Mouse (Mus musculus) liver, adult 2 months (tissue): ENCODE measurements around the gene Daam2. TPM values are rescaled to one million over a fixed set of nuclear protein-coding genes. Genes with fewer than 3 reads are reported as not detected.
A peak's percentile ranks its signal among the peaks of the same experiment; 100 is the strongest.

Experiments used
- DNase-seq: peaks from one replicate; pipeline ENCODE4 v3.0.0-alpha.2; 2011; ENCODE audit warnings: low read depth, low spot score; ENCODE audit errors: extremely low read depth
- H3K27ac ChIP-seq: fragments of 200-500 bp; replicated peaks from 2 replicates; pipeline ENCODE4 v1.5.1; 2012; ENCODE audit warnings: low read depth, mild to moderate bottlenecking, control low read depth, inconsistent platforms, low read length; ENCODE audit not compliant: insufficient read depth
- H3K27me3 ChIP-seq: fragments of 200-500 bp; 2 replicates; pipeline ENCODE4 v1.6.1; 2012; ENCODE audit warnings: mild to moderate bottlenecking, moderate library complexity, low read length, inconsistent platforms; ENCODE audit not compliant: control insufficient read depth, insufficient read depth
- H3K36me3 ChIP-seq: fragments of 200-500 bp; 2 replicates; pipeline ENCODE4 v1.6.1; 2012; ENCODE audit warnings: low read length, inconsistent platforms; ENCODE audit not compliant: control insufficient read depth, insufficient read depth
- H3K4me1 ChIP-seq: fragments of 200-500 bp; 2 replicates; pipeline ENCODE4 v1.6.1; 2011; ENCODE audit warnings: low read length; ENCODE audit not compliant: control insufficient read depth, insufficient read depth
- H3K4me3 ChIP-seq: fragments of 200-500 bp; 2 replicates; pipeline ENCODE4 v1.5.1; 2011; ENCODE audit warnings: low read depth, mild to moderate bottlenecking, control low read depth, low read length, moderate library complexity; ENCODE audit not compliant: insufficient read depth
- H3K79me2 ChIP-seq: fragments of 200-500 bp; 2 replicates; pipeline ENCODE4 v1.6.1; 2012; ENCODE audit warnings: inconsistent platforms, mild to moderate bottlenecking, low read length, moderate library complexity; ENCODE audit not compliant: control insufficient read depth, insufficient read depth
- H3K9ac ChIP-seq: fragments of 200-500 bp; 2 replicates; pipeline ENCODE4 v1.6.1; 2012; ENCODE audit warnings: low read depth, mild to moderate bottlenecking, control low read depth, inconsistent platforms, low read length
- CTCF ChIP-seq: fragments of 200-500 bp; IDR thresholded peaks from 2 replicates; pipeline ENCODE4 v1.5.1; 2011; ENCODE audit warnings: low read depth, low read length, control low read depth
- POLR2A ChIP-seq: fragments of 200-500 bp; IDR thresholded peaks from 2 replicates; pipeline ENCODE4 v1.6.1; 2011; ENCODE audit warnings: low read length, control low read depth; ENCODE audit not compliant: insufficient read depth; ENCODE audit errors: extremely low read depth
- WGBS: fragments of 180-500 bp; shearing (Covaris S2); methylation state at CpG from one replicate; pipeline ENCODE4 v1.1.7; 2018; 5-methylcytosine and 5-hydroxymethylcytosine counted together
- polyA plus RNA-seq: library from polyadenylated mRNA; depleted of rRNA; stranded (reverse); fragments of >200 nt; gene quantifications from 2 replicates; pipeline ENCODE4 v1.2.3, GENCODE M21; 2012
- total RNA-seq: library from RNA; depleted of rRNA; stranded (reverse); fragments of >200 nt; gene quantifications from 2 replicates; pipeline ENCODE4 v1.2.3, GENCODE M21; 2014

Daam2 gene
- total and polyA plus RNA-seq, 2 experiments: 1.0 to 1.4 TPM

DNA sequence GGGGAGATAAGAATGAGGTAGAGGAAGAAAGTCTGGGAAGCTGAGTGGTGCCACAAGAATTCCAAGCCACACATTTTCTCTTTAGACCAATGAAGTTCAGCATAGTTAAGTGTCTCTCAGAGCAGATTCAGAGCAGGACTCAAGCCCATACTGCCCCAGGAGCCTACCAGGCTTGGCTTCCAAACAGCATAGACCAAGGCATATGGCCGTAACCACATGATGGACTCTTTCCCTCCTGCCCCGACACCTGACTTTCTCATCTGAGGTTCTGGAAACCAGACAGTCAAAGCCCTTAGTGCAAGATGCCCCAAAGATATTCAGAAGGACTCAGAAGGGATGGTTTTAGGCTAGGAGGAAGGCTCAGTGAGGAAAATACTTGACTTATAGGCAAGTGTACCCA lies 19.6 kb downstream of the Daam2 start:
- TF ChIP-seq CTCF (no peak), POLR2A (no peak)
- H3K4me3 ChIP-seq: no peak overlapping the region
- H3K27me3 ChIP-seq: no peaks in the 10 kb centered on the region
- H3K4me1 ChIP-seq: no peaks in the 10 kb centered on the region
- H3K27ac ChIP-seq: no peak overlapping the region
- 88% methylated on average over 2 of the region's 2 CpGs for WGBS
- DNase-seq: no peak
- 0 out of 2 replicates have a peak, but pooled peaks cover 3% of the 10 kb centered on the region for H3K79me2 ChIP-seq
- no peak overlapping the region for H3K9ac ChIP-seq
- H3K36me3 ChIP-seq: no peaks in the 10 kb centered on the region

DNA sequence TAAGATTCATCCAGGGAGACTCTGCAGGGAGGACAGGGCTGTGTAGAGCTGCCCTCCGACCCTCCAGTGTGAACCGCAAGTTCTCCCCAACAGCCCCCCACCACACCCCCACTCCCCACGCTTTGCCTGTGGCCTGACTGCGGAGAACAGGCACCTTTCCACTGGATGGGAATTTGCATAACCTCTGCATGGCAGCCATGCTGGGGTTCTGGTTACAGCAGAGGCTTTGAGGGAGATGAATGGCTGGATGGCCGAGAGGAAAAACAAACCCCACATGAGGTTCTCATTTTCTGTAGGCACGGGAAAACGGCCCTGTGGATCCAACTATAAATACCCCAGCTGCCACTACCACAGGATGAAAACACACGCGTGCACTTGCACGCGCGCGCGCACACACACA lies 23.4 kb downstream of the Daam2 start:
- Histone ChIP-seq H3K4me3 (no peak overlapping the region), H3K9ac (no peak overlapping the region), H3K27me3 (no peaks in the 10 kb centered on the region), H3K4me1 (no peaks in the 10 kb centered on the region), H3K79me2 (0 out of 2 replicates have a peak, but pooled peaks cover 3% of the 10 kb centered on the region), H3K27ac (no peak overlapping the region), H3K36me3 (no peaks in the 10 kb centered on the region)
- no peak for TF ChIP-seq POLR2A
- TF ChIP-seq CTCF: no peak
- no peak for DNase-seq
- 88% methylated on average over 14 of the region's 14 CpGs for WGBS

DNA sequence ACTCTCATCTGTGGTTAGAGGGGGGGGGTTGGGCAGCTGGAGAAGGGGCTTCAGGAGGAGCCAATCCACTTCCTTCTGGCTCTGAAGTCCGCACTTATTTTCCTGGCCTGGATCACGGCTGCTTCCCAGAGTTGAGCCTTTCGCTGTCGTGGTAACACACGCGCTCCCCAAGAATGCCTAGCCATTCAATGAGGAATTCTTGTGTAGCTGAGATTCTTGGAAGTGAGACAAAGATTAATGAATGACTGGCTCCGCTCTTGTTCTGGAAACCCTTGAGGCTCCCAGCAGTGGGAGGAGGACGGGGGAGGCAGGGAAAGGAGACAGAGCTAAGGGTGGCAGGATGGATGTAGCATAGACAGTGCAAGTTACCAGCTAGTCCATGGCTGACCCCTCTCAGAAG lies 24.9 kb downstream of the Daam2 start:
- Histone ChIP-seq H3K36me3 (no peaks in the 10 kb centered on the region), H3K9ac (no peak overlapping the region), H3K4me3 (no peak overlapping the region), H3K27me3 (no peaks in the 10 kb centered on the region), H3K4me1 (no peaks in the 10 kb centered on the region), H3K27ac (no peak overlapping the region), H3K79me2 (0 out of 2 replicates have a peak, but pooled peaks cover 3% of the 10 kb centered on the region)
- TF ChIP-seq POLR2A (no peak), CTCF (no peak)
- WGBS: 58% methylated on average over 8 of the region's 8 CpGs
- DNase-seq: peak; percentile 22

DNA sequence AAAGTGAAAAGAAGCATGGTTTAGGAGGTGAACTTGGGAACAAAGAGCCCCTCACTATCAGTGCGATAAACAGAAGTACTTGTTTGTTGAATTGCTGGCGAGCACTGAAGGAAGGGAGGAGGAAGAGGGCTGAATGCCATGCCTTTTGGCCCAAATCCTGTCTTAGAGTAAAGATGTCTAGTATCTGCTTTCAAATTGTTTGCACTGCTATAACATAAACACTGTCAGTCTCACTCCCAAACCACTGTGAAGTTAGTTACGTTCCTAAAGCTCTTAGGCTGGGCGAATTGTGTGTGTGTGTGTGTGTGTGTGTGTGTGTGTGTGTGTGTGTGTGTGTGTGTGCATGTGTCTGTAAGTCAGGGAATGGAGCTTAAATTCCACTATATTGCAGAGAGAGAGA lies 28.6 kb downstream of the Daam2 start:
- H3K4me3 ChIP-seq: no peak overlapping the region
- DNase-seq: peak; percentile 19
- TF ChIP-seq POLR2A (no peak), CTCF (no peak)
- 51% methylated on average over 4 of the region's 4 CpGs for WGBS
- H3K27ac ChIP-seq: no peak overlapping the region
- no peaks in the 10 kb centered on the region for H3K36me3 ChIP-seq
- H3K9ac ChIP-seq: no peak overlapping the region
- H3K79me2 ChIP-seq: no peaks in the 10 kb centered on the region
- no peaks in the 10 kb centered on the region for H3K27me3 ChIP-seq
- no peaks in the 10 kb centered on the region for H3K4me1 ChIP-seq

DNA sequence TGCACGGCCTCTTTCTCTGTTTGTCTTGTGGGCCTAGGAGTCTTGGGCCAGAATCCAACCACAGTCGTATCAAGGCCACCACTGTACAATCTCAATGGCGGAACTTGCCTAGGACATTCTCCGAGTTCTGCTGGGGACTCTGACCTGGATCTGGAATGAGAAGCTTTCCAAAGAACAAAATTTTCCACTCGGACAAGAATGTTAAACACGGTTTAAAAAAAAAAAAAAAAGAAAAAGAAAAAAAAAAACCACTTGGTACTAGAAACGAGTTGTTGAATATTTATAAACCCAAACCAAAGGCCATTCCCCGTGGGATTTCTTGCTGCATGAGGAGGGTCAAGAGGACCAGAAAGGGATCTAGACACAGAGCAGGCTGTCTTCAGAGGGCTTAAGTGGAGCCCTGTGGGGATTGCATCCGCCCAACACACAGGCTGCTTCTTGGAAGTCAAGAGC lies 29.9 kb downstream of the Daam2 start:
- TF ChIP-seq POLR2A (no peak), CTCF (no peak)
- H3K36me3 ChIP-seq: no peaks in the 10 kb centered on the region
- no peak overlapping the region for H3K4me3 ChIP-seq
- H3K9ac ChIP-seq: no peak overlapping the region
- peak; percentile 48 for DNase-seq
- H3K27me3 ChIP-seq: no peaks in the 10 kb centered on the region
- no peaks in the 10 kb centered on the region for H3K4me1 ChIP-seq
- H3K27ac ChIP-seq: no peak overlapping the region
- H3K79me2 ChIP-seq: no peaks in the 10 kb centered on the region
- 55% methylated on average over 9 of the region's 9 CpGs for WGBS

DNA sequence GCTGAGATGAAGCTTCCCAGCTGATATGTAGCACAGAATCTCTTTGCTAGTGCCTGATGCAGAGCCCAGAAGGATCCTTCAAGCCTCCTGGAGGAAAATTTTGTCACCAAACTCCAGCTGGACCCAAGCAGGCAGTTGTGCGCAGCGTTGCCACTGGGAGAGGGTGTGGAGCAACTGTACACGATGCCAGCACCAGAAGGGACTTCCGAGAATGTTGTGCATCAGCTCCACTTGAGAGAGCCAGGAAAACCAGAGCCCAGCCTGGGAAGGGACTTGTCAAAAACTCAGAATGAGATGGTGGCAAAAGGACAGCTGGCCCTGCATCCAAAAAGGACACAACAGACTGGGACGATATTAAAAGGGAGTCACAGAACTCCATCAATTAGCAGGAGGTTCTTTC lies 32.5 kb downstream of the Daam2 start:
- no peaks in the 10 kb centered on the region for H3K4me1 ChIP-seq
- no peaks in the 10 kb centered on the region for H3K79me2 ChIP-seq
- H3K9ac ChIP-seq: no peak overlapping the region
- no peak for DNase-seq
- no peaks in the 10 kb centered on the region for H3K27me3 ChIP-seq
- H3K36me3 ChIP-seq: no peaks in the 10 kb centered on the region
- no peak overlapping the region for H3K4me3 ChIP-seq
- H3K27ac ChIP-seq: peak overlapping the region; percentile 35; the same call in 1 of the 2 replicates
- TF ChIP-seq CTCF: no peak
- no peak for TF ChIP-seq POLR2A
- WGBS: 84% methylated on average over 5 of the region's 5 CpGs

DNA sequence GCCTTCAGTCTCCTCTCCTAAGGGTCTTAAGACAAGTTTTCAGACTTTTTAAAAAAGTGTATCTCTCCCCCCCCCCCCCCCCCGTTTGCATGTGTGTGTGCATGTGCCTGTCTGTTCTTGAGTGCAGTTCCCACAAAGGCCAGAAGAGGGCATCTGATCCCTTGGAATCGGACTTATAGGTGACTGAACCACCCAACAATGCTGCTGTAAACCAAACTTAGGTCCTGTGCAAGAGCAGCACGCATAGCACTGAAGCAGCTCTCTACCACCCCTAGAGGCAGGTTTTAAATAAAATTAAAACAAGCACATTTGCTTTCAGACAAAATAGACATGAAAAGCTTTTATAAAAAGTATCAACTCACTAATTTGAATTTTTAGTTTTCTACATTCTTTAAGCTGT lies 33.9 kb downstream of the Daam2 start:
- no peaks in the 10 kb centered on the region for H3K36me3 ChIP-seq
- no peaks in the 10 kb centered on the region for H3K79me2 ChIP-seq
- no peak overlapping the region for H3K4me3 ChIP-seq
- no peak overlapping the region for H3K9ac ChIP-seq
- TF ChIP-seq CTCF (peak; percentile 32; the same call in 1 of the 2 replicates), POLR2A (no peak)
- no peaks in the 10 kb centered on the region for H3K4me1 ChIP-seq
- no peaks in the 10 kb centered on the region for H3K27me3 ChIP-seq
- DNase-seq: peak; percentile 19
- H3K27ac ChIP-seq: no peak overlapping the region
- 42% methylated on average over 3 of the region's 3 CpGs for WGBS
